In genomic region chr3:88716399-88717197, GRCm38 (mm10) we compare ENCODE assay signal across 8 mouse cellular contexts. TPM values are rescaled to one million over a fixed set of nuclear protein-coding genes. Genes with fewer than 3 reads are reported as not detected.
DNase-seq lines count a peak whose midpoint lies in the region; ATAC-seq and TF ChIP-seq lines count a peak whose summit lies in the region.

Rit1 (plus strand) TSS chr3:88716838.

- H3K27ac ChIP-seq in hindbrain, embryonic 10.5 days = peak within 1 kb of the TSS; percentile 89
- H3K27ac ChIP-seq in lung, postnatal 0 days (ENCODE audit: low read length) = peak within 1 kb of the TSS; percentile 82

- no peak for TF ChIP-seq EP300 in lung, postnatal 0 days (IDR thresholded peaks at IDR 0.05)

- no peaks in the 10 kb centered on the region for H3K27me3 ChIP-seq in hindbrain, embryonic 10.5 days (ENCODE audit: insufficient read depth, poor library complexity, severe bottlenecking)
- H3K27me3 ChIP-seq in lung, postnatal 0 days (replicated peaks; ENCODE audit: insufficient read depth, low read length) = no peaks in the 10 kb centered on the region

- WGBS in hindbrain, embryonic 10.5 days = 3% methylated on average over 27 of the region's 27 CpGs
- under 1% methylated on average over 27 of the region's 27 CpGs for WGBS in lung, postnatal 0 days

- peaks cover 17% of the 10 kb centered on the region for H3K4me1 ChIP-seq in hindbrain, embryonic 10.5 days (replicated peaks)
- H3K4me1 ChIP-seq in lung, postnatal 0 days (ENCODE audit: insufficient read depth, low read depth, low read length) = peaks cover 16% of the 10 kb centered on the region; the same call in 1 of the 2 replicates

- peaks cover 61% of the 10 kb centered on the region for H3K36me3 ChIP-seq in hindbrain, embryonic 10.5 days
- H3K36me3 ChIP-seq in lung, postnatal 0 days (ENCODE audit: insufficient read depth, low read length) = peaks cover 16% of the 10 kb centered on the region; the same call in 1 of the 2 replicates

- H3K9ac ChIP-seq in lung, postnatal 0 days (replicated peaks; ENCODE audit: low read depth) = peak within 1 kb of the TSS; percentile 76

- peak; percentile 85 for ATAC-seq in frontal cortex, adult (ENCODE audit: low TSS enrichment)
- peak; percentile 92 for ATAC-seq in lung, postnatal 0 days

- peak within 1 kb of the TSS; percentile 80 for H3K4me3 ChIP-seq in hindbrain, embryonic 10.5 days
- peak within 1 kb of the TSS; percentile 83 for H3K4me3 ChIP-seq in lung, postnatal 0 days (ENCODE audit: low read depth, low read length)

- H3K9me3 ChIP-seq in hindbrain, embryonic 10.5 days = no peaks in the 10 kb centered on the region
- H3K9me3 ChIP-seq in lung, postnatal 0 days (ENCODE audit: low read length) = no peaks in the 10 kb centered on the region

- H3K4me2 ChIP-seq in lung, postnatal 0 days (replicated peaks; ENCODE audit: low read depth, low read length) = peak within 1 kb of the TSS; percentile 84

- no peak for TF ChIP-seq CTCF in lung, postnatal 0 days (IDR thresholded peaks at IDR 0.05)

- peak; percentile 68 for DNase-seq in MEL-GATA-1-ER (ENCODE audit: extremely low read depth, low read depth)
- DNase-seq in cerebellum, adult 8-10 months = peak; percentile 73
- peak; percentile 80 for DNase-seq in hindbrain, embryonic 10.5 days (ENCODE audit: low spot score)
- DNase-seq in layer of hippocampus, adult 9-11 months = peak; percentile 83
- peak; percentile 95 for DNase-seq in lung, postnatal 0 days (ENCODE audit: low spot score)
- peak; percentile 70 for DNase-seq in ovary, postnatal 14 days (ENCODE audit: low spot score)
- peak; percentile 91 for DNase-seq in thymus, postnatal 14 days

RNA-seq across cellular contexts. Expression of gene Rit1, which starts in this region (rescaled TPM):
- polyA plus RNA-seq in hindbrain, embryonic 10.5 days (2016; fragmentation: Nextera tagmentation; extraction: Ambion mirVana) = 35.7 and 48.5 TPM in 2 replicates
- 88.6 and 98.4 TPM in 2 replicates for polyA plus RNA-seq in lung, postnatal 0 days (2015; fragmentation: Nextera tagmentation; extraction: Ambion mirVana)

Comparison
In these comparisons a context has a peak if more than half of its experiments do, and no peak if none do; other contexts are left out.
1. Peak in every context shown above with its lines: DNase-seq, ATAC-seq, H3K4me3 ChIP-seq and H3K27ac ChIP-seq.